Mouse (Mus musculus): ENCODE measurements at regions not wholly inside any gene's neighbourhood (a gene's known extent, or its start where the extent isn't known, plus 50 kb on each side); places are given as distances from the start of the nearest gene placed in this dataset.

GRCm38 (mm10) chr15:87349533-87350247 is 194.4 kb upstream of the Fam19a5 start:
- no peak for TF ChIP-seq CTCF (IDR thresholded peaks at IDR 0.05; ENCODE audit: borderline replicate concordance, control insufficient read depth, extremely low read depth, insufficient read depth, low read length, poor library complexity)
- no peak for TF ChIP-seq POLR2A (IDR thresholded peaks at IDR 0.05; ENCODE audit: control insufficient read depth, extremely low read depth, insufficient read depth, low read length, poor library complexity)

All from thymus, adult 2 months (tissue).